Mouse (Mus musculus) neural tube, embryonic 13.5 days (tissue): ENCODE results near the gene Fam131a. TPM values are rescaled to one million over a fixed set of nuclear protein-coding genes. Genes with fewer than 3 reads are reported as not detected.

Experiments used
- ATAC-seq: fragments of 200-750 bp; cut with Nextera tagmentation; 2 replicates; pipeline ENCODE4 v1.8.0; 2017; ENCODE audit warnings: low read depth, mild to moderate bottlenecking, moderate TSS enrichment, moderate library complexity
- H3K27ac ChIP-seq: fragments of 300-500 bp; sonication (generic); replicated peaks from 2 replicates; pipeline ENCODE4 v1.5.1; 2015; ENCODE audit warnings: moderate library complexity, mild to moderate bottlenecking, inconsistent platforms
- H3K27me3 ChIP-seq: fragments of 300-500 bp; sonication (generic); 2 replicates; pipeline ENCODE4 v1.6.1; 2015; ENCODE audit warnings: mild to moderate bottlenecking, inconsistent platforms
- H3K36me3 ChIP-seq: fragments of 300-500 bp; sonication (generic); 2 replicates; pipeline ENCODE4 v1.6.1; 2015; ENCODE audit warnings: mild to moderate bottlenecking, inconsistent platforms
- H3K4me1 ChIP-seq: fragments of 300-500 bp; sonication (generic); replicated peaks from 2 replicates; pipeline ENCODE4 v1.6.1; 2015; ENCODE audit warnings: inconsistent platforms
- H3K4me2 ChIP-seq: fragments of 300-500 bp; sonication (generic); 2 replicates; pipeline ENCODE4 v1.6.1; 2015; ENCODE audit warnings: inconsistent platforms, mild to moderate bottlenecking, moderate library complexity
- H3K4me3 ChIP-seq: fragments of 300-500 bp; sonication (generic); 2 replicates; pipeline ENCODE4 v1.5.1; 2015; ENCODE audit warnings: mild to moderate bottlenecking, inconsistent platforms
- H3K9ac ChIP-seq: fragments of 300-500 bp; sonication (generic); 2 replicates; pipeline ENCODE4 v1.6.1; 2015; ENCODE audit warnings: moderate library complexity, mild to moderate bottlenecking, inconsistent platforms
- H3K9me3 ChIP-seq: fragments of 300-500 bp; sonication (generic); 2 replicates; pipeline ENCODE4 v1.6.1; 2016; ENCODE audit warnings: inconsistent platforms
- WGBS: fragments of 180-500 bp; shearing (Covaris S2); methylation state at CpG from one replicate; pipeline ENCODE4 v1.1.7; 2015; 5-methylcytosine and 5-hydroxymethylcytosine counted together
- polyA plus RNA-seq: library from polyadenylated mRNA; unstranded; fragments of >200 nt; fragmentation: Nextera tagmentation; extraction: Ambion mirVana; gene quantifications from 2 replicates; pipeline ENCODE4 v1.2.1, GENCODE M21; 2015

The Fam131a gene
- polyA plus RNA-seq, 1 experiment from 2014 or later, result 27.8 TPM

DNA sequence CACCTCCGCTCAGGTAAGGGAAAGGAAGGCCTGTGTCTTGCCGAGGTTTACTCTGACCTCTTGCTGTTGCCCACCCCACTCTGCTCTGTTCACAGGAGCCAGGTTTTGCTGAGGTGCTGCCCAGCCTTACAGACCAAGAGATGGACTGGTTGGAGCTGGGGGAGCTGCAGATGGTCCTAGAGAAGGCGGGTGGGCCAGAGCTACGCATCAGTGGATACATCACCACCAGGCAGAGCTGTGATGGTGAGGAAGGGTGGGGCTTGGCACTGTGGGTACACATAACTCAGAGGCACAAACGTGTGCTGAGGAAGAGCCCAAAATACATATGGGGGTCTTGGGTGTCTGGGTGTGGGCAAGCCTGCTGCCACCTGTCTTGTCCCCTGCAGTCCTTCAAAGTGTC is 42.6 kb downstream of the Fam131a start:
- no peak for ATAC-seq
- Histone ChIP-seq H3K4me3 (no peak overlapping the region), H3K36me3 (peaks cover 28% of the 10 kb centered on the region), H3K9ac (no peak overlapping the region), H3K27ac (no peak overlapping the region), H3K27me3 (peaks cover 30% of the 10 kb centered on the region), H3K9me3 (no peaks in the 10 kb centered on the region), H3K4me2 (no peak overlapping the region), H3K4me1 (peaks cover 30% of the 10 kb centered on the region)
- 80% methylated on average over 5 of the region's 5 CpGs for WGBS

DNA sequence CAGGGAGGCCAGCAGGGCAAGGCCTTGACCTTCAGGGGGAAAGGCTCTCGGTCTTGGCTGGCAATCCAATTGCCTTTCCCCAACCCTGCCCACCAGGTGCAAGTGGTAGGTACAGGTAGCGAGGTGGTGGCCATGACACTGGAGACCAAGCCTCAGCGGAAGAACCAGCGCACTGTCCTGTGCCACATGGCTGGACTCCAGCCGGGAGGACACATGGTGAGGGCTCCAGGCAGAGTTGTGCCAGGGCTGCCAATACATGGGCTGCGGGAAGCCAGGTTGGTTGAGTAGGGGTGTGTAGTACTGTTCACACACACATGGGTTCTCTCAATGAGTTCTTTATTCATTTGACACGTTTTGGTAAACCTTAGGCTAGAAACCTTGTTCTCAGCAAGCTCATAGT is 43.1 kb downstream of the Fam131a start:
- Histone ChIP-seq H3K27me3 (peaks cover 30% of the 10 kb centered on the region), H3K9ac (no peak overlapping the region), H3K4me1 (peaks cover 30% of the 10 kb centered on the region), H3K36me3 (peaks cover 29% of the 10 kb centered on the region), H3K9me3 (no peaks in the 10 kb centered on the region), H3K4me3 (no peak overlapping the region), H3K4me2 (no peak overlapping the region), H3K27ac (no peak overlapping the region)
- ATAC-seq, result no peak
- 88% methylated on average over 7 of the region's 7 CpGs for WGBS

DNA sequence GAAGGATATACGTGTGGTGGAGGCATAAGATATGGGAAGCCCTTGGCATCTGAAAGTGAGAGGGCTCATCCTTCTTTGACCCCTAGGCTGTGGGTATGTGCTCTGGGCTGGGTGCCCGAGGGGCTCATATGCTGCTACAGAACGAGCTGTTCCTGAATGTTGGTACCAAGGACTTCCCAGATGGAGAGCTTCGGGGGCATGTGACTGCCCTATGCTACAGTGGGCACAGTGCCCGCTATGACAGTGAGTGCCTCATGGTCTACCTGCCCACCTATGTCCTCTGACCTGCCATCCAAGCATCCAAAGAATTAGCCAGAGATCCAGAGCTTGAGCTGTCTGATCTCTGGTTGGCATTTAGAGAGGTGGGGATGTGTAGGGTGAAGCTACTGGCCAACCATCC is 43.8 kb downstream of the Fam131a start:
- H3K4me1 ChIP-seq, result peaks cover 28% of the 10 kb centered on the region
- no peak overlapping the region for H3K9ac ChIP-seq
- no peak overlapping the region for H3K4me2 ChIP-seq
- peaks cover 27% of the 10 kb centered on the region for H3K27me3 ChIP-seq
- H3K36me3 ChIP-seq, result peaks cover 35% of the 10 kb centered on the region
- no peaks in the 10 kb centered on the region for H3K9me3 ChIP-seq
- 91% methylated on average over 5 of the region's 5 CpGs for WGBS
- no peak for ATAC-seq
- no peak overlapping the region for H3K4me3 ChIP-seq
- no peak overlapping the region for H3K27ac ChIP-seq

DNA sequence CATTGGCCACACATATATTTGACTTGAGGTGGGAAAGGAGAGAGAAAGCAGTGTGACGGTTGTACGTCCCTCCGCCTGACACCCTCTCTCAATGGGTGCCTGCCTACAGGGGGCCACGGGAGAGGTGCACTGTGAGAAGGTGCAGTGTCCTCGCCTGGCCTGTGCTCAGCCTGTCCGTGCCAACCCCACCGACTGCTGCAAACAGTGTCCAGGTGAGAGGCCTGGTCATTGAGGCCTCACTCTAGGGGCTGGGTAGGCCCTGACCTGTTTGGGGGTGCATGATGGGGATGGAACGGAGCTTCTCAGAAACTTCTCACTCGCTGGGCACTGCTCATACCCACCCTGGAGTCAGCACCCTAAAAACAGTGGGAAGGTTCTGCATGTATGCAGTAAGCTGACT is 46.8 kb downstream of the Fam131a start:
- Histone ChIP-seq H3K27ac (no peak overlapping the region), H3K9ac (no peak overlapping the region), H3K36me3 (peaks cover 38% of the 10 kb centered on the region), H3K27me3 (peaks cover 15% of the 10 kb centered on the region), H3K4me2 (no peak overlapping the region), H3K4me3 (no peak overlapping the region), H3K9me3 (no peaks in the 10 kb centered on the region), H3K4me1 (peaks cover under 1% of the 10 kb centered on the region; the same call in 1 of the 2 replicates)
- WGBS, result 89% methylated on average over 9 of the region's 9 CpGs
- no peak for ATAC-seq

DNA sequence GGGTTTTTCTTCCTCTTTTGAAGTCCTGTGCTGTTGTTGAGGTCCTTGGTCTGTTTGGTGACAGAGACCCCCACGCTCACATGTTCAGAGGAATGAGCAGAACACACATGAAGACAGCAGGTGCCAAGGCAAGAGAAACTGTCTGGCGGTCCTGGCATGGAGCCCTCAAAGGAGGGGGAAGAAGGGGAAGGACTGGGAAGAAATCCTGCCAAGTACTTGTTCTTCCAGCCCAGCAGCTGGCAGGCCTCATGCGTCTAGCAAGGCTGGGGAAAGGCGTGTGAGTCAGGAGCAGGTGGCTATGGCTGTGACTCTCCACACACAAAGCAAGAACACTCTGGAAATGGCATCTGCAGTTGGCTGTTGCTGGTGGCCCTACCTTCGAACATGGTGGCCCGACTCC is 53.6 kb downstream of the Fam131a start:
- no peaks in the 10 kb centered on the region for H3K27me3 ChIP-seq
- H3K9ac ChIP-seq, result no peak overlapping the region
- no peak overlapping the region for H3K4me3 ChIP-seq
- H3K4me1 ChIP-seq, result no peaks in the 10 kb centered on the region
- no peak overlapping the region for H3K27ac ChIP-seq
- H3K4me2 ChIP-seq, result no peak overlapping the region
- no peak for ATAC-seq
- no peaks in the 10 kb centered on the region for H3K9me3 ChIP-seq
- peaks cover 4% of the 10 kb centered on the region for H3K36me3 ChIP-seq
- WGBS, result 75% methylated on average over 6 of the region's 6 CpGs

DNA sequence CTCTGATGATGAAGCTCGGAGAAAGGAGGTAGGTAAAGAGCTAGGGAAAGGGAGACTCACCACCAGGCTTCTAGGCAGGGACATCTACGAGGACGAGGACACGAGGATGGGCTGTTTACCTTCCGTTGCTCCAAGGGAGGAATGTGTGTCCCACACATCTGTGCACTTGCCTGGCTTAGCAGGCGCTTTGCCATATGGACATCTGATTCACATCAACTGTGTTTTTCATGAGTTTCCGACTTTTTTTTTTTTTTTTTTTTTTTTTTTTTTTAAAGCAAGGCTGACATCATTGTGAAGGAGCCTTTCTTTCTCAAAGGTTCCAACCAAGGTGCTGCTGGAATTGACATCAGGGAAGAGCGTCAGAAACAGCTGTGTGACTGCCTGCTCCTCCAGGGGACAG is 57.5 kb downstream of the Fam131a start:
- H3K27ac ChIP-seq, result no peak overlapping the region
- no peaks in the 10 kb centered on the region for H3K4me1 ChIP-seq
- no peak for ATAC-seq
- no peaks in the 10 kb centered on the region for H3K36me3 ChIP-seq
- no peak overlapping the region for H3K4me2 ChIP-seq
- no peaks in the 10 kb centered on the region for H3K9me3 ChIP-seq
- H3K4me3 ChIP-seq, result no peak overlapping the region
- no peak overlapping the region for H3K9ac ChIP-seq
- H3K27me3 ChIP-seq, result no peaks in the 10 kb centered on the region
- WGBS, result 59% methylated on average over 8 of the region's 8 CpGs

Other genes starting within 250 kb of the Fam131a start
- 102 and 103 TPM in 2 replicates for gene Eif2b5, start 194.4 kb upstream of the Fam131a start, polyA plus RNA-seq
- gene Dvl3, start 176.3 kb upstream of the Fam131a start, polyA plus RNA-seq, result 48.5 and 55.4 TPM in 2 replicates
- gene Ap2m1, start 157.8 kb upstream of the Fam131a start, polyA plus RNA-seq, result 1,020 and 1,063 TPM in 2 replicates
- 72.2 and 81.5 TPM in 2 replicates for gene Abcf3, start 144.7 kb upstream of the Fam131a start, polyA plus RNA-seq
- gene Vwa5b2, start 103.8 kb upstream of the Fam131a start, polyA plus RNA-seq, result 23.8 and 27.0 TPM in 2 replicates
- gene Eef1akmt4, start 81.6 kb upstream of the Fam131a start, polyA plus RNA-seq, result 15.0 and 16.2 TPM in 2 replicates
- 1.4 TPM in 1 of 2 replicates, not detected in the other for gene Gm49333, start 81.6 kb upstream of the Fam131a start, polyA plus RNA-seq
- 43.2 and 44.8 TPM in 2 replicates for gene Alg3, start 81.5 kb upstream of the Fam131a start, polyA plus RNA-seq
- 20.8 and 23.7 TPM in 2 replicates for gene Camk2n2, start 72.0 kb upstream of the Fam131a start, polyA plus RNA-seq
- gene Ece2, start 63.4 kb upstream of the Fam131a start, polyA plus RNA-seq, result 12.2 and 12.8 TPM in 2 replicates
- gene Psmd2, start 41.6 kb upstream of the Fam131a start, polyA plus RNA-seq, result 352 and 361 TPM in 2 replicates
- 141 and 144 TPM in 2 replicates for gene Eif4g1, start 24.9 kb upstream of the Fam131a start, polyA plus RNA-seq
- gene Polr2h, start 24.4 kb downstream of the Fam131a start, polyA plus RNA-seq, result 89.9 and 92.3 TPM in 2 replicates
- gene Clcn2, start 24.5 kb downstream of the Fam131a start, polyA plus RNA-seq, result 30.8 and 31.4 TPM in 2 replicates
- gene Chrd, start 39.9 kb downstream of the Fam131a start, polyA plus RNA-seq, result 5.8 and 6.9 TPM in 2 replicates
- gene Thpo, start 41.3 kb downstream of the Fam131a start, polyA plus RNA-seq, result 0.99 and 1.5 TPM in 2 replicates